Mouse (Mus musculus) intestine, postnatal 0 days (tissue): ENCODE measurements around the gene Hist1h4m. TPM values are rescaled to one million over a fixed set of nuclear protein-coding genes. Genes with fewer than 3 reads are reported as not detected.
"Not testable (repeated sequence)": the region's sequence is repeated elsewhere in the genome, so short reads cannot be mapped to it uniquely, and the experiment has no call there.

Source experiments
- ATAC-seq: fragments of 200-750 bp; cut with Nextera tagmentation; 2 replicates; pipeline ENCODE4 v1.8.0; 2017; ENCODE audit warnings: mild to moderate bottlenecking, moderate TSS enrichment, moderate library complexity
- H3K27ac ChIP-seq: fragments of 300-500 bp; sonication (generic); 2 replicates; pipeline ENCODE4 v1.5.1; 2014; ENCODE audit warnings: mild to moderate bottlenecking, low read depth, low read length, moderate library complexity
- H3K27me3 ChIP-seq: fragments of 300-500 bp; sonication (generic); replicated peaks from 2 replicates; pipeline ENCODE4 v1.6.1; 2014; ENCODE audit warnings: low read length, mixed read lengths; ENCODE audit not compliant: control insufficient read depth, insufficient read depth
- H3K36me3 ChIP-seq: fragments of 300-500 bp; sonication (generic); 2 replicates; pipeline ENCODE4 v1.6.1; 2014; ENCODE audit warnings: mild to moderate bottlenecking, moderate library complexity; ENCODE audit not compliant: control insufficient read depth, insufficient read depth
- H3K4me1 ChIP-seq: fragments of 300-500 bp; sonication (generic); replicated peaks from 2 replicates; pipeline ENCODE4 v1.6.1; 2014; ENCODE audit warnings: antibody characterized with exemption, low read length, mixed read lengths; ENCODE audit not compliant: control insufficient read depth, insufficient read depth
- H3K4me2 ChIP-seq: fragments of 300-500 bp; sonication (generic); replicated peaks from 2 replicates; pipeline ENCODE4 v1.6.1; 2014; ENCODE audit warnings: low read depth, mild to moderate bottlenecking, moderate library complexity
- H3K4me3 ChIP-seq: fragments of 300-500 bp; sonication (generic); 2 replicates; pipeline ENCODE4 v1.5.1; 2014; ENCODE audit warnings: low read depth, low read length
- H3K9ac ChIP-seq: fragments of 300-500 bp; sonication (generic); 2 replicates; pipeline ENCODE4 v1.6.1; 2014; ENCODE audit warnings: mild to moderate bottlenecking, low read depth, low read length
- H3K9me3 ChIP-seq: fragments of 300-500 bp; sonication (generic); 2 replicates; pipeline ENCODE4 v1.6.1; 2016; ENCODE audit warnings: mixed run types; ENCODE audit not compliant: control insufficient read depth
- CTCF ChIP-seq: sonication (generic); IDR thresholded peaks from 2 replicates; pipeline ENCODE4 v1.5.1; 2016; ENCODE audit warnings: low read depth, mild to moderate bottlenecking, control low read depth, antibody characterized with exemption, moderate library complexity
- WGBS: fragments of 180-500 bp; shearing (Covaris S2); extraction: QIAGEN DNeasy Blood & Tissue Kit; methylation state at CpG from one replicate; pipeline ENCODE4 v1.1.7; 2014; 5-methylcytosine and 5-hydroxymethylcytosine counted together
- polyA plus RNA-seq: library from polyadenylated mRNA; unstranded; fragments of >200 nt; fragmentation: Nextera tagmentation; extraction: Ambion mirVana; gene quantifications from 2 replicates; pipeline ENCODE4 v1.2.1, GENCODE M21; 2015

The Hist1h4m gene
- polyA plus RNA-seq, 1 experiment from 2014 or later = not detected

GRCm38 (mm10) chr13:21787760-21788593 is 23.6 kb upstream of the Hist1h4m start:
- Histone ChIP-seq H3K4me3 (no peak overlapping the region), H3K27ac (no peak overlapping the region), H3K9me3 (no peaks in the 10 kb centered on the region), H3K36me3 (no peaks in the 10 kb centered on the region), H3K9ac (0 out of 2 replicates have a peak overlapping the region, but pooled peaks have one; percentile 1), H3K4me1 (peaks cover 12% of the 10 kb centered on the region; the same call in 1 of the 2 replicates), H3K27me3 (no peaks in the 10 kb centered on the region), H3K4me2 (peak overlapping the region; percentile 61)
- WGBS = 39% methylated on average over 13 of the region's 21 CpGs
- ATAC-seq = no peak; the same call in 1 of the 2 replicates
- no peak for TF ChIP-seq CTCF

- TF ChIP-seq CTCF = no peak
- no peaks in the 10 kb centered on the region for H3K9me3 ChIP-seq
- no peaks in the 10 kb centered on the region for H3K36me3 ChIP-seq
- WGBS = 45% methylated on average over 6 of the region's 6 CpGs
- H3K4me3 ChIP-seq = no peak overlapping the region
- ATAC-seq = no peak
- 0 out of 2 replicates have a peak, but pooled peaks cover 7% of the 10 kb centered on the region for H3K4me1 ChIP-seq
- H3K27me3 ChIP-seq = no peaks in the 10 kb centered on the region
- no peak overlapping the region for H3K9ac ChIP-seq
- H3K27ac ChIP-seq = no peak overlapping the region
- H3K4me2 ChIP-seq = no peak overlapping the region
Observed at GRCm38 (mm10) chr13:21789925-21790324, 21.6 kb upstream of the Hist1h4m start.

GRCm38 (mm10) chr13:21790601-21791283 is 20.8 kb upstream of the Hist1h4m start:
- H3K9ac ChIP-seq = peak overlapping the region; percentile 46; the same call in 1 of the 2 replicates

GRCm38 (mm10) chr13:21795584-21795983 is 16.0 kb upstream of the Hist1h4m start:
- no peak overlapping the region for H3K27ac ChIP-seq
- no peak for ATAC-seq
- no peak overlapping the region for H3K9ac ChIP-seq
- no peaks in the 10 kb centered on the region for H3K9me3 ChIP-seq
- H3K4me2 ChIP-seq = no peak overlapping the region
- no peaks in the 10 kb centered on the region for H3K27me3 ChIP-seq
- no peaks in the 10 kb centered on the region for H3K4me1 ChIP-seq
- no peak overlapping the region for H3K4me3 ChIP-seq
- WGBS = 91% methylated on average over 7 of the region's 7 CpGs
- H3K36me3 ChIP-seq = no peaks in the 10 kb centered on the region
- TF ChIP-seq CTCF = no peak

More at GRCm38 (mm10) chr13:21790601-21791283, 20.8 kb upstream of the Hist1h4m start:
- 5% methylated on average over 18 of the region's 18 CpGs for WGBS
- peak; percentile 10; the same call in 1 of the 2 replicates for ATAC-seq
- Histone ChIP-seq H3K4me2 (peak overlapping the region; percentile 63), H3K9me3 (no peaks in the 10 kb centered on the region), H3K27ac (no peak overlapping the region), H3K4me1 (0 out of 2 replicates have a peak, but pooled peaks cover 7% of the 10 kb centered on the region), H3K27me3 (no peaks in the 10 kb centered on the region), H3K36me3 (no peaks in the 10 kb centered on the region), H3K4me3 (peak overlapping the region; percentile 13)
- no peak for TF ChIP-seq CTCF

- not testable (repeated sequence) for H3K4me2 ChIP-seq, H3K4me3 ChIP-seq, H3K4me1 ChIP-seq, H3K9ac ChIP-seq, ATAC-seq, H3K27me3 ChIP-seq, H3K9me3 ChIP-seq, H3K27ac ChIP-seq, H3K36me3 ChIP-seq
Observed at GRCm38 (mm10) chr13:21797163-21797562, 14.4 kb upstream of the Hist1h4m start.

GRCm38 (mm10) chr13:21803058-21803457 is 8.5 kb upstream of the Hist1h4m start:
- H3K9me3 ChIP-seq, H3K4me1 ChIP-seq, H3K27me3 ChIP-seq, H3K9ac ChIP-seq, H3K4me2 ChIP-seq, H3K4me3 ChIP-seq, H3K36me3 ChIP-seq, H3K27ac ChIP-seq: not testable (repeated sequence)
- ATAC-seq = peak; percentile 79
- whole genome bisulfite sequencing = no CpG with 5 or more reads among the region's 4 CpGs

GRCm38 (mm10) chr13:21810073-21810472 is 1.5 kb upstream of the Hist1h4m start, which contains the start of the genes Hist1h2bq and Hist1h2ao:
Hist1h2bq (minus strand) TSS chr13:21810197.
Hist1h2ao (plus strand) TSS chr13:21810465.
- no CpG with 5 or more reads among the region's 23 CpGs for WGBS

GRCm38 (mm10) chr13:21811074-21811473 is 472 bp upstream of the Hist1h4m start:
- WGBS = no CpG with 5 or more reads among the region's 8 CpGs
- 0 out of 2 replicates have a peak, but pooled peaks have one; percentile 10 for ATAC-seq
- not testable (repeated sequence) for H3K36me3 ChIP-seq, H3K4me1 ChIP-seq, H3K4me3 ChIP-seq, H3K27me3 ChIP-seq, H3K4me2 ChIP-seq, H3K9me3 ChIP-seq, H3K27ac ChIP-seq, H3K9ac ChIP-seq

More at GRCm38 (mm10) chr13:21810073-21810472, 1.5 kb upstream of the Hist1h4m start, which contains the start of the genes Hist1h2bq and Hist1h2ao:
- not testable (repeated sequence) for H3K4me1 ChIP-seq, H3K36me3 ChIP-seq, H3K27ac ChIP-seq, H3K27me3 ChIP-seq, H3K4me3 ChIP-seq, H3K9me3 ChIP-seq, H3K4me2 ChIP-seq, H3K9ac ChIP-seq
- peak; percentile 94 for ATAC-seq
